Mouse (Mus musculus): ENCODE data around the gene Nanos3.

Nanos3 gene

DNA sequence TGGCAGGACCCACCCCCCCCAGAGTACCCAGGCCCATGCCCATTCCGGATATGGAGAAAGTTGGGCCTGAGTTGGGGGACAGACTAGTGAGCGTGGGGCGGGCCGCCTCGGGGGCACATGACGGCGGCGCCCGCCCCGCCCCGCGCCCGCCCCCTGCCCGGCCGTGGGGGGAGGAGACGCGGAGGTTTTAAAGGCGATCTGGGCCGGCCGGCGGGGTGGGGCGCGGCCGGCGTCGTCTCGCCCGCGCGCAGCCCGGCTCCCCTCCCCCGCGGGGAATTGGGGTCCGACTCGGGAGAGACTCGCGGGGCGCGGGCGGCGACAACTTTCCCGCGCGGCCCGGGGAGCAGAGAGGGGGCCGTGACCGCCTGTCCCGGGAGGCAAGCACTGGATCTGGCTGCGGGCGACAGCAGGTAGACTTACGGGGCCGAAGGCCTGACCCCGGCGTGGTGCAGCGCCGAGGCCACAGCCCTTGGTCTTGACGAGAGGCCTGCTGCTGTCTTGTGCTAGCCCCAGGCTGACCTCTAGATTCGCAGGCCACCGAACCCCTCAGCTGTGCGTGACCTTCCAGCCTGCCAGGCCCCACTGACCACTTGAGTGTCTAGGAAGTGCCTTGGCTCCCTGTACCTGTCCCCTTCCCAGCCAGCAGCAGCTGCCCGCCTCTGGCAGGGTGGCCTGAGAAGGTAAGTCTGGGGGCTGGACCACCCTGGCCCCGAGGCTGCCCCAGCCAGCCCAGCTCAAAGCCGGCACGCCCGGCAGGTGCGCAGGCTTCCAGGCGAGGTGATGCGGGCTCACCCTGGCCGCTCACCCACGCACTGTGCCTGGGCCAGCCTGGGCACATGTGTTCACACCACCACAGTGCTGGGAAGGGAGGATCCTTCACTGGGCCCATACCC is 15.9 kb upstream of the Nanos3 start:
- peak in 1 of 2 experiments; percentile 49 for DNase-seq

DNA sequence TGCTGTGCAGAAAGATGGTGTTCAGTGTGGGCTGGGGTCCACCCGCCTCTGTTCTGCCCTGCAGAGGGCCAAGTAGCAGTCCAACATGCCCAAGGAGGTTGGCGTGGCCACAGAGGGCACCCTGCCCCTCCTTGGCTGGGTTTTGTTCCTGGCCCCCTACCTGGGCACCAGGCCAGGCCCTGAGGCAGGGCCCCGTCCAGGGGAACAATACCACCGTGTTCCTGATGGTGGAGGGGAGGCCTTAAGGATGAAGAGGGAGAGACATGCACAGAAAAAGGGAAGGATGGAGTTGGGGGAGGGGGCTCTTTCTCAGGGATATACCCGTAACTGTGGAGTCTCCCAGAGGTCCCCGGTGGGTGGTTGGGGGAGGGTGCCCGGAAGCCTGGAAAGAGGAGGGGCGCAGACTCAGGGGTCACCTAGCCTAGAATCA is 15.1 kb upstream of the Nanos3 start:
- DNase-seq = no peak

GRCm38 (mm10) chr8:84199348-84200125 is 14.5 kb upstream of the Nanos3 start:
- no peak for DNase-seq

- no peak for DNase-seq
Measured at GRCm38 (mm10) chr8:84198871-84199270, 13.9 kb upstream of the Nanos3 start.

- peak; percentile 48 to 66 for DNase-seq
Measured at GRCm38 (mm10) chr8:84197922-84198774, 13.1 kb upstream of the Nanos3 start.

DNA sequence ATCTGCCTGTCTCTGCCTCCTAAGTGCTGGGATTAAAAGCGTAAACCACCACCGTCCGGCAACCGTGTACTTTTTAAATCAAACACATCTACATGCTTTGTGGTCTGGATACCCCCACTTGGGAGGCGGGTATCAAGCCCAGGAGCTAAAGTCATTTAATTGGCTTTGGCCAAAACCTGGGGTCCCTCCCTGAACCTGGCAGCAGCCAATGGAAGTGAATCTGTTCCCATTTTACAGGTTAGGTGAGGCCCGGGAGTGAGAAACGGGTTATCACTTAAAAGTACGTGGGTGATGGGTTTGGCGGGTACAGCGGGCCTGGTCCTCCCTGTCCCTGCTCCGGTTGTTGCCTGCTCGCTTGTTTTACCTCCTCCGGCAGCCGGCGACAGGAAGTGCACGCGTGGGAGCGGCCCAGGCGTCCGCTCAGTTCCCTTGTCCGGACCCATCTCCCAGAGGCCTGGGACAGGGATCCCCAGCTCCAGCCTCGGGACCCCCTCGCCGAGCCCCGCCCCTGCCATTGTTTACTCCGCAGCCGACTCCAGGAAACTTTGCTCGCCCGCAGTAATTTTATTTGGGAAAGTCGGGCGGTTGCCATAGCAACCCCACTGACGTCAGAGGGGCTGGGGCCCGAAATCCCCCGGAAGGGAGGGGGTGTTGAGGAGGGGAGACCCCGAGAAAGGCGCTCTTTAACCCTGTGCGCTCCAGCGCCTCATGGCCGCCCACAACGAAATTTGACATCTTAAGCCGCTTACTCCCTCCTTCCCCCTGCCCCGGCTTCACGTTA is 12.3 kb upstream of the Nanos3 start:
- peak; percentile 38 to 53 for DNase-seq

DNA sequence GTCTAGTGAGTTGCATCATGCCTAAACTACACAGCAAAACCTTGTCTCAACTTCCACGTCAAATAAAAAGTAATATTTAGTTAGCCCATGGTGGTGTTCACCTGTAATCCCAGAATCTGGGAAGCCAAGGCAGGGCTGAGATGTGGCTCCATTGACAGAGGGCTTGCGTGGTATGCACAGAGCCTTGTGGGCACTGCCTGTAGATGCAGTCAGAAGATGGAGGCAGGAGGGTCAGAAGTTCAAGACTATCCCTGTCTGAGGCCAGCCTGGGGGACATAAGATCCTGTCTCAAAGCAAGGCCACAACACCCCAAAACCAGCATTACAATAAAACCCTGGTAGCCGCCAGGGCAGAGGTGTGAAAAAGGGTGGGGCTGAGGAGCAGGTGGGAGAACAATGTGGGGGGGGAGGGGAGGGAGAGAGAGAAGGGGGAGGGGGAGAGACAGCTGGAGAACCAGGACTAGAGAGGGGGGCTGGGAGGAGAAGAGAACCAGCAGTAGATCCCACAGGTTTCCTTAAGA is 9.3 kb upstream of the Nanos3 start:
- no peak for DNase-seq

DNA sequence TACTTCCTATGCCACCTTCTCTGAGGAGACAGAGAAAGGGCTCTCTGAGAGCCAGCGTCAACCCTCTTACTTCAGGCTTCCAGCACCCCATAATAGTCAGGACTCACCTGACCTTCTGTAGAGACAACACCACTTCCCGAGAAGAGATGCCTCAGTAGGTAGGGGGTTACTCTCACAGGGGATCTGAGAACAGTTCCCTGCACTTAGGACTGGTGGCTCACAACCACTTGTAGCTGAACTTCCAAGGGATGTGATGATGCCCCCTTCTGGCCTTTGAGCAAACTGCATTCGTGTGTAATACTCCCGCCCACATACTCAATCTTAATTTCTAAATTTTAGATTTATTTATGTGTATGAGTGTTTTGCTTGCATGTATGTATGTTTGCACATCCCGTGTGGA is 8.5 kb upstream of the Nanos3 start:
- no peak for DNase-seq

GRCm38 (mm10) chr8:84193161-84193560 is 8.1 kb upstream of the Nanos3 start:
- DNase-seq = no peak

DNA sequence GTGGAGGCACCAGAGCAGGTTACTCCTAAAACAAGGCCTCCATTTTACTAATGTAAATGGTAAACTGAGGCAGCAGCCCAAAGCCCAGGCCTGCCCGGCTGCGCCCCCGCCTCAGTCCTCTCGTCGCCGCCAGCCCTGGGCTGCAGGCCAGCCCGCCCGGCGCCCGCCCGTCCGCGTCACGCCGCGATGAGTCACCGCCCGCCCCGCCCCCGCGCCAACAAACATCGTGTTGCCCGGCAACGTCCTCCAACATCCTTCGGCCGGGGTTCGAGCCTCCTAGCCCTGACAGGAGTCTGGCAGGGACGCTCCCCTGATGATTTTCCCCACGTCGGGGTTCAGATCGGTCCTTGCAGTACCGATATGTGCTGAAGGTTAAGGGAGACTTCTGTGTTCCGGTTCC is 7.5 kb upstream of the Nanos3 start:
- DNase-seq = peak; percentile 57 to 84

- no peak for DNase-seq
Measured at GRCm38 (mm10) chr8:84192023-84192422, 7.0 kb upstream of the Nanos3 start.

GRCm38 (mm10) chr8:84190191-84190867 is 5.3 kb upstream of the Nanos3 start:
- DNase-seq = no peak

DNA sequence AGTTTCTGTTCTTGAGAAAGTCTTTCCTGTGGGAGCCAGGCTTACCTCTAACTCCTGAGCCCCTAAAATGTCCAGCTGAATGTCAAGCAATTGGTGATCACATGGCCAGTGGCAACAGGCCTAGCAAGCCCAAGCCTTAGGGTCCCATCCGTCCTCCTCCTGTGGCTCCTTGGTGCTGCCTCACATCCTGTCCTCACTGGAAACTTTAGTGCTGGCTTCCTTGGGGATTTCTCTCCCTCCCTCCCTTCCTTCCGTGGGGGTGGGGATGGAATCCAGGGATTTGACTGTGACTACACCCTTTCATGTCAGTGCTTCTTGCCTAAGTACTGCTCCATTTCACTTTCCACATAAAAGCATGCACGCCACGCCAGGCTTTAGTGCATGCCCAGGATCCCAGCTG is 4.6 kb upstream of the Nanos3 start:
- DNase-seq = no peak

GRCm38 (mm10) chr8:84188671-84189070 is 3.7 kb upstream of the Nanos3 start:
- no peak for DNase-seq

DNA sequence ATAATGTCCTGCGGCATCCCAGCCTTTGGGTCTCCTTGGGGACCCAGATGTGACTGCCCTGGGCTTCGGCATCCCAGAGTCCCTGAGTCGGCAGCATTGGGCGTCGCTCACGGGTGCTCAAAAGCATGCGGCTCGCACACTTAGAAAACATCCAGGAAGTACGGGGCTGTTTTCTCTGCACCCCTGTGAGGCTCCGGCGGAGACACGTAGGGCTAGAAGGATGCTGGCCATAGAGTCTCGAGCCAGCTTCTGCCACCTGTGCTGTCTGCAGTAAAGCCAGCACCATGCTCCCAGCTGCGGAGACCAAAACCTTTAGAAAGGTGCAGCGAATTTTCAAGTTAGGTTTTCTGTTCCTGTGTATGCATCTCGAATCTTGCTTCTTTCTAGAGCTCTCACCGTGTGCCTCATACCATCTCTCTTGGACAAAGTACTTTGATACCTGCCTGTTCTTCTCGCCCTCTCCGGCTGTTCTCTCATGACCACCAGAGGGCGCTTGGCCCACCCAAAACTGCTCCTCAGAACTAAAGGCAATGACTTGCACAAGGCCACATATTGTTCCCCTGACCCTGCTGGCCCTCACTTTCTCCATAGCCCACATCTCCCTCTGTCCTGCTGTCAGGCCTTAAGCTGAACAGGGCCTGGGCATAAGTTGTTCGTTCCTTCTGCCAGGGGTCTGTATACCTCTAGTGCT is 2.2 kb upstream of the Nanos3 start:
- peak; percentile 73 to 79 for DNase-seq

- peak; percentile 82 to 85 for DNase-seq
Measured at GRCm38 (mm10) chr8:84186547-84186946, 1.5 kb upstream of the Nanos3 start.

DNA sequence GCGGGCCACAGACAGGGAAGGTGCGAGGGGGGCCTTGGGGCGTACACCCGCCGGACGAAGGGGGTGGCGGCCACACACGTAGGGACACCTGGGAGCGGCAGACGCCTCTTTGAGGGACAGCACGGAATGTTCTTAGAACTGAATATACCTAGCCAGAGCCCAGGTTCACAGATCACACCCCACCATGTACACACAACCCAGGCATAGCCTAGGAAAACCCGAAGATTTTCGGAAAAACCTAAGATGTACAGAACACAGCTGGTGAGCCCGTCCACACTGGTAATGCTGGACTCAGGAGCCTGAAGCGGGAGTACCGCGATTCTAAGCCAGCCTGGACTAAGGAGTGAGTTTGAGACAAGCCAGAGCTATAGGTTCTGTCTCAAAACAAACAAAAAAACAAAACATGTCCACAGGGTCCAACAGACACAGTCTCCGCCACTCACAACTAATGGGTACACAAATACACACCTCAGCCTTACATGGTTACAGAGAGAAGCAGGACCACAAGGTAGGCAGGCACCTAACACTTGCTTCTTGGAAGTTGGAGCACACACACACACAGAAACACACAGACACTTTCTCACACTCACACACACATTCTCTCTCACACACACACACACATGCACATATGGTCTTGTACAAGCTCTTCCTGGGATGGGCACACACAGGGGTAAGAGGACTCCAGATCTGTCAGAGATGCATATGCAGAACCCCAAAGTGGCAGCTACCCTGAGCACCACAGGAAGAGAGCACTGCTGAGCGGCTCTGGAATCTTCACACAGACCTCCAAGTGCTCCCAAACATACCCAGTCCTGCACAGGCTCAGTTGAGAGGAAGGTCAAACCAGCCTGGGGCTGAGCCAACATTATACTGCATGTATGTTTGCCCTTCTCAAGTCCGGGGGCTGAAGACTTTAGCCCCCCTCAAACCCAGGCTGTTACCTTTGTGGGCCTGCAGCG is 653 bp downstream of the Nanos3 start:
- no peak for DNase-seq

GRCm38 (mm10) chr8:84183261-84184084 is 1.5 kb downstream of the Nanos3 start:
- peak; percentile 66 to 69 for DNase-seq

Measured in cerebellum, postnatal 25 days (tissue).